Mouse (Mus musculus) hindbrain, embryonic 14.5 days (tissue): ENCODE results near the gene Bex3. TPM values are rescaled to one million over a fixed set of nuclear protein-coding genes. Genes with fewer than 3 reads are reported as not detected.

Experiments
- ATAC-seq: fragments of 200-750 bp; cut with Nextera tagmentation; 2 replicates; pipeline ENCODE4 v1.8.0; 2017; ENCODE audit warnings: moderate number of reproducible peaks, mild to moderate bottlenecking, moderate TSS enrichment, moderate library complexity; ENCODE audit not compliant: low FRiP score
- DNase-seq: peaks from one replicate; pipeline ENCODE4 v3.0.0-alpha.2; 2015; ENCODE audit warnings: low spot score
- H3K27ac ChIP-seq: fragments of 300-500 bp; sonication (generic); 2 replicates; pipeline ENCODE4 v1.5.1; 2014; ENCODE audit warnings: mild to moderate bottlenecking, moderate library complexity
- H3K27me3 ChIP-seq: fragments of 300-500 bp; sonication (generic); 2 replicates; pipeline ENCODE4 v1.6.1; 2014; ENCODE audit warnings: mild to moderate bottlenecking, low read length, mixed read lengths; ENCODE audit not compliant: control insufficient read depth, insufficient read depth
- H3K36me3 ChIP-seq: fragments of 300-500 bp; sonication (generic); replicated peaks from 2 replicates; pipeline ENCODE4 v1.6.1; 2014; ENCODE audit not compliant: control insufficient read depth, insufficient read depth
- H3K4me1 ChIP-seq: fragments of 300-500 bp; sonication (generic); replicated peaks from 2 replicates; pipeline ENCODE4 v1.6.1; 2014; ENCODE audit warnings: antibody characterized with exemption, low read length, mixed read lengths; ENCODE audit not compliant: control insufficient read depth, insufficient read depth
- H3K4me2 ChIP-seq: fragments of 300-500 bp; sonication (generic); replicated peaks from 2 replicates; pipeline ENCODE4 v1.6.1; 2014; ENCODE audit warnings: mild to moderate bottlenecking, moderate library complexity
- H3K4me3 ChIP-seq: fragments of 300-500 bp; sonication (generic); replicated peaks from 2 replicates; pipeline ENCODE4 v1.5.1; 2014; ENCODE audit warnings: mild to moderate bottlenecking, low read length
- H3K9ac ChIP-seq: fragments of 300-500 bp; sonication (generic); 2 replicates; pipeline ENCODE4 v1.6.1; 2014
- H3K9me3 ChIP-seq: fragments of 300-500 bp; sonication (generic); 2 replicates; pipeline ENCODE4 v1.6.1; 2016; ENCODE audit warnings: low read length; ENCODE audit not compliant: control insufficient read depth
- WGBS: fragments of 180-500 bp; shearing (Covaris S2); extraction: QIAGEN DNeasy Blood & Tissue Kit; methylation state at CpG from one replicate; pipeline ENCODE4 v1.1.7; 2014; 5-methylcytosine and 5-hydroxymethylcytosine counted together
- polyA plus RNA-seq: library from polyadenylated mRNA; unstranded; fragments of >200 nt; fragmentation: Nextera tagmentation; extraction: Ambion mirVana; gene quantifications from 2 replicates; pipeline ENCODE4 v1.2.1, GENCODE M21; 2014

The Bex3 gene
- polyA plus RNA-seq, 1 experiment from 2014 or later: 760 TPM

- WGBS: 18% methylated on average over 8 of the region's 8 CpGs
Observed at GRCm38 (mm10) chrX:136290817-136291281, 20.8 kb downstream of the Bex3 start.

GRCm38 (mm10) chrX:136304295-136304694, 34.2 kb downstream of the Bex3 start:
- Histone ChIP-seq H3K4me3 (no peak overlapping the region), H3K4me1 (no peaks in the 10 kb centered on the region), H3K27me3 (no peaks in the 10 kb centered on the region), H3K27ac (no peak overlapping the region), H3K9ac (no peak overlapping the region), H3K9me3 (no peaks in the 10 kb centered on the region), H3K4me2 (no peak overlapping the region), H3K36me3 (no peaks in the 10 kb centered on the region)
- no peak; the same call in 1 of the 2 replicates for ATAC-seq
- DNase-seq: peak; percentile 67

More at GRCm38 (mm10) chrX:136290817-136291281, 20.8 kb downstream of the Bex3 start:
- DNase-seq (peak; percentile 76), ATAC-seq (peak; percentile 96)
- H3K9ac ChIP-seq: no peak overlapping the region
- H3K9me3 ChIP-seq: no peaks in the 10 kb centered on the region
- H3K4me1 ChIP-seq: no peaks in the 10 kb centered on the region
- H3K4me2 ChIP-seq: peak overlapping the region; percentile 40
- peak overlapping the region; percentile 86 for H3K27ac ChIP-seq
- no peaks in the 10 kb centered on the region for H3K36me3 ChIP-seq
- peak overlapping the region; percentile 6; the same call in 1 of the 2 replicates for H3K4me3 ChIP-seq
- no peaks in the 10 kb centered on the region for H3K27me3 ChIP-seq

- H3K9me3 ChIP-seq: no peaks in the 10 kb centered on the region
- no peaks in the 10 kb centered on the region for H3K27me3 ChIP-seq
- H3K27ac ChIP-seq: no peak overlapping the region
- ATAC-seq (no peak), DNase-seq (no peak)
- 60% methylated on average over 1 of the region's 1 CpGs for WGBS
- no peak overlapping the region for H3K4me3 ChIP-seq
- H3K9ac ChIP-seq: no peak overlapping the region
- H3K36me3 ChIP-seq: no peaks in the 10 kb centered on the region
- H3K4me2 ChIP-seq: no peak overlapping the region
- no peaks in the 10 kb centered on the region for H3K4me1 ChIP-seq
Observed at GRCm38 (mm10) chrX:136306196-136306595, 36.1 kb downstream of the Bex3 start.

DNA sequence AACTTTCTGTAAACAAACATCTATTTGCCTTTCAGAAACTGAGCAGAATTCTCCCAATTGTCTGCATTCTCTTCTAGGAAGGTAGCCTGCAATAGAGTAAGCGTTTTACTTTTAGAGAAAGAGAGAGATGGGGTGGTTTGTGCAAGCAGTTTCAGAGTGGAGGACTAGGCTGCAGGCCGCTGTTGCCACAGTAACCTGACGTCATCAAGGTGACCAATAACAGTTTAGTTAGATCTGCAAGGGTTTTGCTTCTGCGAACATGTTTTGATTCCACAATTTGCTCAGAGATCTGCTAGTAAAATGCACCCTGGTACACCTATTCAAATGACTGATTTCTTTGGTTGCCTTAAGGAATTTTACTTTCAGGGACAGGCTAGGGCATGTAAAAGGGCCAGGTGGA, 43.2 kb downstream of the Bex3 start:
- Histone ChIP-seq H3K4me2 (peak overlapping the region; percentile 48), H3K36me3 (no peaks in the 10 kb centered on the region), H3K27me3 (no peaks in the 10 kb centered on the region), H3K4me1 (0 out of 2 replicates have a peak, but pooled peaks cover 4% of the 10 kb centered on the region), H3K9me3 (no peaks in the 10 kb centered on the region), H3K4me3 (peak overlapping the region; percentile 10; the same call in 1 of the 2 replicates), H3K9ac (peak overlapping the region; percentile 36), H3K27ac (peak overlapping the region; percentile 81)
- WGBS: 26% methylated on average over 4 of the region's 4 CpGs
- peak; percentile 80 for ATAC-seq
- DNase-seq: peak; percentile 67

DNA sequence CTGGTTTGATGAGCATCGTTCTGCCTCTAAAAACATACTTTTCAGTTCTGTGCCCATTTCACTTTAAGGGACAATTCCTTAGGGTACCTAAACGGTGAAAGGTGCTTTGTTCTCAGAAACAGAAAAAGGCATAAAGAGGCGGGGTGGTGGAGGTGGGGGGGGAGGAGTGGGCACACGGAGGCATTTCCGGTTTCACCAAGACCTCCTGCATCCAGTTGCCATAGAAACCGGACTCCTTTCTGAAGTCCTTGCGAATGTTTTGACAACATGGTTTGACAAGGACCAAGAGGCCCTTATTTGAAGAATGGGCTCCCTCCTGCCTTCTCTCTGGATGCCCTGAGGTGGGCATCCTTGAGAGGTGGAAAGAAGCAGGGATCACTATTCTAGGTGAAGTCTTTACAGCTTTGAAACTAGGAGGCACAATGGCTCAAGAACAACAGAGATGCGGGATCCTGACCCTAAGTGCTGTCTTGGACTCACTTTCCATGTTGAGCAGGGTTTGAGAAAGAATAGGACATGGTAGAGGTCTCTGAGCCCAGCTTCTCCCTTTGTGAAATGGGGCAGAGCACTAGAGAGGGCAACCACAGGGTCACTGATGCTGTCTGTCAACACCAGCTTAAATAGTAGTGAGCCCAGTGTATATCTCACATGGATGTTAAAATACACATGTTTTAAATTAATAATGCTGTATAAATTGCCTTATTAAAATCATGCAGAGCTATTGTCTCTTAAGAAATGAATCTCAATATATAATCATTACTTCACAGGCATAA, 43.9 kb downstream of the Bex3 start:
- peak overlapping the region; percentile 10; the same call in 1 of the 2 replicates for H3K4me3 ChIP-seq
- WGBS: 32% methylated on average over 8 of the region's 8 CpGs
- no peaks in the 10 kb centered on the region for H3K36me3 ChIP-seq
- H3K27me3 ChIP-seq: no peaks in the 10 kb centered on the region
- peak overlapping the region; percentile 36 for H3K9ac ChIP-seq
- DNase-seq (peak; percentile 51), ATAC-seq (peak; percentile 71; the same call in 1 of the 2 replicates)
- H3K4me2 ChIP-seq: peak overlapping the region; percentile 48
- no peaks in the 10 kb centered on the region for H3K9me3 ChIP-seq
- H3K4me1 ChIP-seq: 0 out of 2 replicates have a peak, but pooled peaks cover 4% of the 10 kb centered on the region
- H3K27ac ChIP-seq: peak overlapping the region; percentile 81

DNA sequence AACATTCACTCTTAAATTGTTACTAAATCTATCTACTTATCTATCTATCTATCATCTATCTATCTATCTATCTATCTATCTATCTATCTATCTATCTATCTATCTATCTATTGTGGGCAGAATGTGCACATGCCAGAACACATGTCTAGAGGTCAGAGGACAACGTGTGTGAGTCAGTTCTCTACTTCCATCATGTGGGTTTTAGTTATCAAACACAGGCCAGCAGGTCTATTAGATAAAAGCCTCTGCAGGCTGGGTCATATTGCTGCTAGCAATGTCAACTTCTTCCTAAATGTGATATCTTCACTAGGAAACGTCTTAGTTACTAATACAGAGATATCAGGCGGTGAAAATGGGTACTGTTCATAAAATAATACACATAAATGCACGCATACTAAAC, 49.9 kb downstream of the Bex3 start:
- ATAC-seq: no peak
- WGBS: 72% methylated on average over 4 of the region's 4 CpGs
- no peak overlapping the region for H3K9ac ChIP-seq

More for the DNA sequence above, 49.9 kb downstream of the Bex3 start:
- Histone ChIP-seq H3K9me3 (no peaks in the 10 kb centered on the region), H3K27me3 (no peaks in the 10 kb centered on the region), H3K4me3 (no peak overlapping the region), H3K4me2 (no peak overlapping the region), H3K4me1 (no peaks in the 10 kb centered on the region), H3K36me3 (no peaks in the 10 kb centered on the region), H3K27ac (no peak overlapping the region)
- no peak for DNase-seq

Other genes starting within 250 kb of the Bex3 start
- 140 and 149 TPM in 2 replicates for gene Arxes1, start 236.9 kb upstream of the Bex3 start, polyA plus RNA-seq
- 553 and 572 TPM in 2 replicates for gene Bex2, start 202.0 kb upstream of the Bex3 start, polyA plus RNA-seq
- gene Nxf3, start 185.0 kb upstream of the Bex3 start, polyA plus RNA-seq: not detected in 2 replicates
- 140 TPM in 2 replicates for gene Bex4, start 131.3 kb upstream of the Bex3 start, polyA plus RNA-seq
- gene Tceal8, start 97.9 kb upstream of the Bex3 start, polyA plus RNA-seq: 129 and 130 TPM in 2 replicates
- 11.1 and 13.6 TPM in 2 replicates for gene Tceal5, start 66.4 kb upstream of the Bex3 start, polyA plus RNA-seq
- 2.0 and 2.3 TPM in 2 replicates for gene Tceal7, start 55.5 kb upstream of the Bex3 start, polyA plus RNA-seq
- 218 and 221 TPM in 2 replicates for gene Bex1, start 54.7 kb upstream of the Bex3 start, polyA plus RNA-seq
- gene Tceal9, start 25.2 kb upstream of the Bex3 start, polyA plus RNA-seq: 247 and 268 TPM in 2 replicates
- not detected in 2 replicates for gene Kir3dl1, start 247.7 kb downstream of the Bex3 start, polyA plus RNA-seq